Mouse (Mus musculus): ENCODE results near the gene Selenom. TPM values are rescaled to one million over a fixed set of nuclear protein-coding genes. Genes with fewer than 3 reads are reported as not detected.
A peak's percentile ranks its signal among the peaks of the same experiment; 100 is the strongest.

The Selenom gene
- polyA plus RNA-seq, 1 experiment = 889 TPM

- peak; percentile 92 to 96 for DNase-seq
- WGBS = 4% methylated on average over 4 of the region's 4 CpGs
- TF ChIP-seq CTCF (IDR thresholded peaks at IDR 0.05; ENCODE audit: borderline replicate concordance, insufficient read depth, low read depth, low read length) (no peak), POLR2A (IDR thresholded peaks at IDR 0.05; ENCODE audit: borderline replicate concordance, insufficient read depth, low read length) (no peak; the same call in 1 of the 2 replicates)
- Histone ChIP-seq H3K4me3 (replicated peaks; ENCODE audit: insufficient read depth, low read depth, low read length) (peak overlapping the region; percentile 86), H3K4me1 (ENCODE audit: control insufficient read depth, insufficient read depth, low read length) (peaks cover 30% of the 10 kb centered on the region), H3K27ac (ENCODE audit: insufficient read depth, low read length) (peak overlapping the region; percentile 93), H3K27me3 (ENCODE audit: control insufficient read depth, insufficient read depth, low read length) (no peaks in the 10 kb centered on the region)
Observed at GRCm38 (mm10) chr11:3515637-3516036, 1.2 kb downstream of the Selenom start.

DNA sequence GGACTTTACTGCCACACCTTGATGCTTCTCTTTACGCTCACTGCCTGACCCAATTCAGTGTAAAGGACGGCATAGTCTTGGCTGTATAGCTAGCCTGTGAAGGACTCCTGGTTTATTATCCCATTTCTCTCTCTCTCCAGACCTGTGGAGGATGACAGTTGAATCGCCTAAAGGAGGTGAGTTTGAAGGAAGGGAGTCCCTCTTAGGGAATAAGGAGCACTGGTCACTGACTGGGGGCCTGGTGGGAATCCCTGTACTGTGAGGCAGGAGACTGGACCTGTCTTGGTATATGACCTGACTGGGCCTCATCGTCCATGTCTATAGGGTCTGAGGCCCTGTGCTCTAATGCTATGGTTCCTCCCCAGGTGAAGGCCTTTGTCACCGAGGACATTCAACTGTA is 1.6 kb downstream of the Selenom start:
- peak overlapping the region; percentile 93 for H3K27ac ChIP-seq (ENCODE audit: insufficient read depth, low read length)
- WGBS = 10% methylated on average over 5 of the region's 5 CpGs
- DNase-seq = peak in 1 of 2 experiments; percentile 58
- H3K4me1 ChIP-seq (ENCODE audit: control insufficient read depth, insufficient read depth, low read length) = peaks cover 35% of the 10 kb centered on the region
- no peaks in the 10 kb centered on the region for H3K27me3 ChIP-seq (ENCODE audit: control insufficient read depth, insufficient read depth, low read length)
- H3K4me3 ChIP-seq (replicated peaks; ENCODE audit: insufficient read depth, low read depth, low read length) = peak overlapping the region; percentile 86
- TF ChIP-seq CTCF (IDR thresholded peaks at IDR 0.05; ENCODE audit: borderline replicate concordance, insufficient read depth, low read depth, low read length) = no peak
- TF ChIP-seq POLR2A (IDR thresholded peaks at IDR 0.05; ENCODE audit: borderline replicate concordance, insufficient read depth, low read length) = no peak

DNA sequence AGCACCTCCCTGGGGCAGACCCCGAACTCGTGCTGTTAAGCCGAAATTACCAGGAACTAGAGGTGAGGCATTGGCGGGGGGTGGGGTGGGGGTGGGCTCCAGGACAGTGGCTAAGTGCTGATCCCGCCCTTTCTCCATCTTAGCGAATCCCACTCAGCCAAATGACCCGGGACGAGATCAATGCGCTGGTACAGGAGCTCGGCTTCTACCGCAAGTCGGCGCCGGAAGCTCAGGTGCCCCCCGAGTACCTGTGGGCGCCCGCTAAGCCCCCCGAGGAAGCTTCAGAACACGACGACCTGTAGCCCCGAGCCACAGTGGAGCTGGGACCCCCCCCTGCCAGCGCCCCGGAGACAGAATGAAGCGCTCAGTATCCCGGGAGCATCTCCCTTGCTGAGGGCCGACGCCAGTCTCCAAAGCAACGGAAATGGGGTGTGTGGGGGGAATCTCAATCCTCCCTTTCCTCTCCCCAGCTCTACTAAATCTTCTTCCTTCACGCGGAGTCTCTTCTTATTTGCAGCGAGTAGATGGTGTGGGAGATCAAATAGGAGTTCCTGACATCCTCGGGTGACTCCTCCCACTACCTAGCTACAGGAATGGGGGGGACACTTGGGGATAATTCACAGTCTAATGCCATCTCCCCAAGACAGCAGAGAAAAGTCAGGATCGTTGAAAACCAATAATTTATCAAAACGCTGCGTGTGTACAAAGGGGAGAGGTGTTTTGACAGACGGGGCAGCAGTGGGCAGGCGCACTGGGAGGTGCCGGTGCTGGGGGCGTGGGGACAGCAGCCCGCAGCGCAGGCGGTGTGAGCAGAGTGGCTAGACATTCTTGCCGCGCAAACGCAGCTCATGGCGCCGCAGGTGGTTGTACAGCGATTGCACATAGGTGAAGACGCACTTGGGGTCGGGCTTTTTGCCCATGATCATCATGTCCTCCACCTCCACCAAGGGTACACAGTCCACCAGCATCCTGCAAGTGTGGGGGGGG is 2.7 kb downstream of the Selenom start:
- Histone ChIP-seq H3K4me1 (ENCODE audit: control insufficient read depth, insufficient read depth, low read length) (peaks cover 43% of the 10 kb centered on the region), H3K27ac (ENCODE audit: insufficient read depth, low read length) (peak overlapping the region; percentile 93), H3K27me3 (ENCODE audit: control insufficient read depth, insufficient read depth, low read length) (no peaks in the 10 kb centered on the region), H3K4me3 (replicated peaks; ENCODE audit: insufficient read depth, low read depth, low read length) (peak overlapping the region; percentile 86)
- peak; percentile 59 to 63 for DNase-seq
- WGBS = 5% methylated on average over 50 of the region's 50 CpGs
- no peak for TF ChIP-seq CTCF (IDR thresholded peaks at IDR 0.05; ENCODE audit: borderline replicate concordance, insufficient read depth, low read depth, low read length)
- TF ChIP-seq POLR2A (IDR thresholded peaks at IDR 0.05; ENCODE audit: borderline replicate concordance, insufficient read depth, low read length) = peak; percentile 10; the same call in 1 of the 2 replicates

DNA sequence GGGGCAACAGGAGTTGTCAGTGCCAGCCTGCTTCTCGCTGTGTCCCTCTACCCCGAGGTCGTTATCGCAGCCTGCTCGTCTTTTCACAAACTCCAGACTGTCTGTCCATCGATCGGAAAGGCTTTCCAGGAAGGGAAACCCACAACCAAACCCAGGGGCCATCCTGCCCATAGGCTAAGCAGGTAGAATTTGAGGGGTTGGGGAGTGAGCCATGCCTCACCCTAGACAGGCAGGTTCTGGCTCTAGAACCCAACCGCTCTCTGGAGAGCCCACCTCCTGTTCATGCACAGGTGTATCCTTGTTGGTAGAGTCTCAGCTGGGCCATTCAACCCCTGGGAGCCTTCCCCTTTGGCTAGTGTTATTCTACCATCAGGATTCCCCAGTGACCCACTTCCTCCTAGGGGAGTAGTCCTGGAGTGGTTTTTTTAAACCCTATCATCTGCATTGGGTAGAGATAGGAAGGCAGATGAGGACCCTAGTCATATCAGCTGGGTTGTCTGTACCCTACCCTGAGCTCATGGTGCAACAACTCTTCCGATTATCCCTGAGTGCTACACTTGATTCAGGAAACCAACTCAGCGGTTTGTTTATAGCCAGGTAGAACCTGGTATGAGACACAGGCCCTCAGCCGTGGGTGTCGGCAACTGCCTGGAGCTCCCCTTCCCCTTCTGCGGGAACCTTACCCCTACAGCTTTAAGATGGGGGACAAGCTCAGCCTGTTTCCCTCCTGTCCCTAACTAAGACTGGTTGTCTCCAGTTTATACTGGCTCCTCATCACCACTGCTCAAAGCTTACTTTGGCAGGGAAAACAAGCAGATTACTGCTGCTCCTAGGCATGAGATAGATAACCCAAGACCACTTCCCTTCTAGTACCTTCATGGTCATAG is 3.6 kb downstream of the Selenom start:
- peak; percentile 41 to 56 for DNase-seq
- Histone ChIP-seq H3K27me3 (ENCODE audit: control insufficient read depth, insufficient read depth, low read length) (no peaks in the 10 kb centered on the region), H3K4me3 (replicated peaks; ENCODE audit: insufficient read depth, low read depth, low read length) (peak overlapping the region; percentile 86), H3K27ac (ENCODE audit: insufficient read depth, low read length) (peak overlapping the region; percentile 83), H3K4me1 (ENCODE audit: control insufficient read depth, insufficient read depth, low read length) (peaks cover 46% of the 10 kb centered on the region)
- TF ChIP-seq CTCF (IDR thresholded peaks at IDR 0.05; ENCODE audit: borderline replicate concordance, insufficient read depth, low read depth, low read length) = no peak
- 0 out of 2 replicates have a peak, but pooled peaks have one; percentile 18 for TF ChIP-seq POLR2A (IDR thresholded peaks at IDR 0.05; ENCODE audit: borderline replicate concordance, insufficient read depth, low read length)
- 44% methylated on average over 13 of the region's 13 CpGs for WGBS

GRCm38 (mm10) chr11:3519051-3519726 is 4.7 kb downstream of the Selenom start:
- H3K27ac ChIP-seq (ENCODE audit: insufficient read depth, low read length) = peak overlapping the region; percentile 83
- H3K4me3 ChIP-seq (replicated peaks; ENCODE audit: insufficient read depth, low read depth, low read length) = peak overlapping the region; percentile 14
- H3K4me1 ChIP-seq (ENCODE audit: control insufficient read depth, insufficient read depth, low read length) = peaks cover 41% of the 10 kb centered on the region
- no peak for TF ChIP-seq POLR2A (IDR thresholded peaks at IDR 0.05; ENCODE audit: borderline replicate concordance, insufficient read depth, low read length)
- TF ChIP-seq CTCF (IDR thresholded peaks at IDR 0.05; ENCODE audit: borderline replicate concordance, insufficient read depth, low read depth, low read length) = no peak
- peak; percentile 56 to 62 for DNase-seq
- H3K27me3 ChIP-seq (ENCODE audit: control insufficient read depth, insufficient read depth, low read length) = no peaks in the 10 kb centered on the region
- 25% methylated on average over 4 of the region's 4 CpGs for WGBS

DNA sequence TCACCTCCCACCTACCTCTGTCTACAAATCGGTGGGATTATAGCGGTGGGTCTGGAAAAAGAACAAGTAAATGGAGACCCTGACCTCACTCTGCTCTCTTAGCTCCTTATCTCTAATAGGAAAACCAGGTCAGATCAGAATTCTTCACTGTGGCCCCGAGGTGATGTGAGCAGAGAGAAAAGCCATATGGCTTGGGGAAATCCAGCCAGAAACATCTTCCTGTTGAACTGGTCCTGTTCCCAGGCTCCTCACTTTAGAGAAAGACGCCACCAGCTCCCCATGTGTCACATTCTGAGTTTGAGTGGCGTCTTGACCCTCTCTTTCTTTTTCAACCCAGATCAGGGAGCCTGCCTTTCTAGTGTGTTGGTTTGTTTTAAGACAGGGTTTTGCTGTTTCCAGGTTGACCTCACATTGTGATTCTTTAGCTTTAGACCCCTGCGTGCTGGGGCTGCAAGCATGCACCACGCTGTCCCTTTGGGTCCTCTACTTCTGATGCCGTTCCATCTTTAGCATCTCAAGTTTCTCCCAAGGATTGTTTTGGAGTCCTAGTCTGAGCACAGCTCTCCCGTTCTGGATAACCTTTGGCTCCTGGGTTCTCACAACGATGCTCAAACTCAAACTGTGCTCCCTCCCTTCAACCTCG is 5.4 kb downstream of the Selenom start:
- 23% methylated on average over 11 of the region's 11 CpGs for WGBS
- no peak for TF ChIP-seq CTCF (IDR thresholded peaks at IDR 0.05; ENCODE audit: borderline replicate concordance, insufficient read depth, low read depth, low read length)
- TF ChIP-seq POLR2A (IDR thresholded peaks at IDR 0.05; ENCODE audit: borderline replicate concordance, insufficient read depth, low read length) = 0 out of 2 replicates have a peak, but pooled peaks have one; percentile 8
- DNase-seq = peak; percentile 69 to 84
- Histone ChIP-seq H3K27ac (ENCODE audit: insufficient read depth, low read length) (peak overlapping the region; percentile 83), H3K4me3 (replicated peaks; ENCODE audit: insufficient read depth, low read depth, low read length) (peak overlapping the region; percentile 14), H3K4me1 (ENCODE audit: control insufficient read depth, insufficient read depth, low read length) (peaks cover 41% of the 10 kb centered on the region), H3K27me3 (ENCODE audit: control insufficient read depth, insufficient read depth, low read length) (no peaks in the 10 kb centered on the region)
